Mouse (Mus musculus) kidney, adult 2 months (tissue): Measurements from ENCODE around the gene Macrod2.

ENCODE experiments used
- CTCF ChIP-seq: fragments of 200-500 bp; conservative IDR thresholded peaks from 2 replicates; pipeline ENCODE4 v1.5.1; 2011; ENCODE audit warnings: low read depth, mild to moderate bottlenecking, control low read depth, low read length, moderate library complexity, mixed read lengths; ENCODE audit not compliant: insufficient read depth, insufficient read length
- POLR2A ChIP-seq: fragments of 200-500 bp; IDR thresholded peaks from one replicate; pipeline ENCODE4 v1.6.1; 2011; ENCODE audit warnings: low read depth, low read length, control low read depth

- no peak for TF ChIP-seq CTCF
- no peak for TF ChIP-seq POLR2A
These were observed 1792.3 kb downstream of the Macrod2 start for GRCm38 (mm10) chr2:142187428-142187827.
